Mouse (Mus musculus): Measurements from ENCODE around the gene Chaf1a.

Gene Chaf1a

DNA sequence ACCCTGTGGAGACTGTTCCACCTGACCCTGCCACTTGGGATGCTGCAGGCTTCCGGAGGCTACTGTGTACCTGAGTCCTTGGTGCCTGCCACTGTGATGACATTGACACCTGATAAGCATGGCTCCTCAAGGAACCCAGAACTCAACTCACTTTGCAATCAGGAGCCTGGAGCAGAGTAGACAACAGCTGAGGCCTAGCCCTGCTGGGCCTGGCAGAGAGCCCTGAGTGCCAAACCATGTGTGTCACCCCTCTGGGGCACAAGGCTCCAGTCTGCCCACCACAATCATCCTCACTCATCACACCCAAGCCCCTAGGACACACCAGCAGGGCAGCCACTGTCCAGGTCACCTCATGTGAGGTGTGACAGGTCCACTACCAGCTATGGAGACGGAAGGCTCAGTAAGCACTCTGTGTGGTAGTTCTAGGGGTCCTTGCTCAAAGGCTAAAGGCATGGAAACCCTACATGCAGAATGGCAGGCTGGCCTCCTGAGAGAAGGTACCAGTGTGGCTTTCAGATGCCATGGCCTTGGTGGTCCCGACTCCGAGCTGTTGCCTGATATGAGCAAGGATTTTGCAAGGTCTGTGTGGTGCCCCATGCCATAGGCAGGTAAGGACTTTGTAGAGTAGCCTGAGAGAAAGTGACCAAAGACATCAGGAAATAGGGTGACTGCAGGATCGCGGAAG, 19.7 kb upstream of the Chaf1a start:
- no peak for DNase-seq

DNA sequence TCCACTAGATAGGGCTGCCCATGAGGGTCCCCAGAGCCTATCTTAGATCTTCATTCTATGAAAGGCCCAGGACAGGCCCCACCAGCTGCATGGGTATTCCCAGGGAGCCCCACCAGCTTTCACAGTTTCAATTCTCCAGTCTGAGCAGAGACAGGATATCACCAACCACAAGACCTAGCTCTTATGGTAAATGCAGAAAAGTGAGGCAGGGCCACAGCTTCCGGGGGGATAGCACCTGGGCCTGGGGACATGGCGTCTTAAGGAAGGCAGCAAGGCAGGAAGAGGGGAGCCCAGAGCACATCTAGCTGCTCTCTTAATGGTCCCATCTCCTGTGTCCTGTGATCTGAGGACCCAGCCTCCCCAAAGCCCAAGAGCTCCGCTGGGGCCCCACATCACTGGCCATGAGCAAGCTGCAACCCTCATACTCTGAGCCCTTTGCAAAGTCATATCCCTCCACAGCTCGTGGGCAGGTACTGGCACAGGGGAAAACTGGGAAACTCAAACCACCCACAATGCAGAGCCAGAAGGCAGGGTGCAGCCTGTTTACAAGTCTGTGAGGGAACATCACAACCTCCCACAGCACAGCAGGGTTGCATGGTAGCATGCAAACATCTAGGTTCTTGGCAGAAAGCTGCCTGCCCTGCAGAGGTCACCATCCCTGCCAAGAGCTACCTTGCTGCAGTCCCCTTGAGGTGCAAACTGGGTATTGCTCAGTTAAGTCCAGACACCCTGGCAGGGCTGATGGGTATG, 18.9 kb upstream of the Chaf1a start:
- DNase-seq, result no peak

DNA sequence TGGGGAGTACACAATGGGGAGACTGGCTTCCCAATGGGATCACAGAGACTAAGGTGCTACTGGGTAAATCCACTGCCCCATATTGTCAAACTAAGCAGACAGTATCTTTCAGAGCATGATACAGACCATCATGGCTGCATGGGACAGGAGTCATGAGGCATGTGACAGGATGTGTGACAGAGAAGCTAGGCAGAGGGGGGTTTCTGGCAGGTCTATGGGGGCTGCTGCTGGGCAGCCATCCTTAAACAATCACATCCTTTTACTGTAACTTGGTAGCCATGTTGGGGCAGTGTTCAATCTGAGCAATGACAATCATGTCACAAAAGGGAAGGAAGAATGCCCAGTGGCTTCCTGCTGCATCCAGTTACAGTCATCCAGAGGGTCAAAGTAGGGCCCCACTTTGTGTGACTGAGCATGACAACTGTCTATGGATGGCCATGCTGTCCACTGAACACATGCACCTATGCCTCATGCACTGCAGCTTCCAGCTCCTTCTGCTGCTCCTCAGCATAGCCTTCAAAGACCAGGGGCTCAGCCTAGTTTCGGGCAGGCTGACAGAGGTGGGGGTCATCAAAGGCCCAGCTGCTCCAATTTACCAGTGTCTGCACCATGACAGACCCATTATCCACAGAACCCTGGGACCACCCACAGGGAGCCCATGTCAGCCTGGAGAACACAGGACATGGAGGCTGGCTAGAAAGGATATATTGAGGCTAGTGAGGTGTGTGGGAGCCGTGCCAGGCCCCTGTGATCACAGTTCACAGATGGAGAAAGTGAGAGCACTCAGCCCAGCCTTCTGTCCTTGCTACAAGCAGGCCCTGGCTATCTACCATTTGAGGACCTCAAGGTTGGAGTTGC, 17.9 kb upstream of the Chaf1a start:
- no peak for DNase-seq

DNA sequence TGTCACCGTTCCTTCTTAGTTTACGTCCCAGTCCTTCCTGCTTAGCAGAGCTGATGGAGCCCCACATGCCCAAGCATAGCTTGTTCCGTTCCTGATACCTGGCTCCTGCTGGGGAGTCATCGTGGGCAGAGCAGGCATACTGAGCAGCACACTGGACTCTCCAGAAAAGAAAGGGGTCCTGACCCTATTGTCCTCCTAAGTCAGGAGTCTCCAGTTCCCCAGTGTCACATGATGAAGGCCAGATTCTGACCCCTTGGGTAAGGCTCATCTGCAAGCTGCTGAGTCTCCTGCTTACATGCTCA, 17.3 kb upstream of the Chaf1a start:
- no peak for DNase-seq

DNA sequence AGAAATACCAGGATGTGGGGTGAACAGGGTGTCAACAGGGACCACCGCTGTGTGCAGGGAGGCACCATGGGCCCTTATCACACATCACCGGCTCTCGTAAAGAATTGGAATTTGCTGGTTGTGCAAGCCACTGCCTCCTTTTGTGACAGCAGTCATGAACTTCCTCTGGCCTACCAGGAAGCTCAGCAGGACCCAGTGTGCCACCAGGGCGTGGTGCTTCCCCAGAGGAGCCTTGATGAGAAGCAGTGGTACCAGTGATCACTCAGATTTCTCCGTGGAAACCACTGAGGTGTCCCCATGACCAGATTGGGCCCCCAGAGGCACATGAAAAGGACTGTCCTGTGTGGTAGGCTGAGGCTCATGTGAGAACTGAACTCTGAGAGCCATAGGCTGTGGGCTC, 16.9 kb upstream of the Chaf1a start:
- no peak for DNase-seq

DNA sequence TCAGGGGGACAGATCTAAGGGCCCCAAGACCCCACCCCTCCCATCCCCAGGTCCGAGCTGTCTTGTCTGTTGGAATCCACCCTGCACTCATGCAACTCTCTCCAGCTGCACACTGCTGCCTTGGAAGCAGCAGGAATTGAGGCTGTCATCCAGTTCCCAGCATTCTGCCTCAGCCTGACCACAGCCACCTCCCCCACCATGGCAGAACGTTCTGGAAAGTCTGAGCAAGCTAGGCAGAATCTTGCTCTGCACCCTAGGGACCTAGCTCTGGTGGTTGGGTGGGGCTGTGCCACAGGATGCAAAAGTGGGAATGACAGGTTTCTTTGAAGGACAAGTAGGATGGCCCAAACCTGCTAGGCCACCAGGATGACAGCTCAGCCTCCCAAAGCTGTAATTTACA, 15.8 kb upstream of the Chaf1a start:
- DNase-seq, result no peak

DNA sequence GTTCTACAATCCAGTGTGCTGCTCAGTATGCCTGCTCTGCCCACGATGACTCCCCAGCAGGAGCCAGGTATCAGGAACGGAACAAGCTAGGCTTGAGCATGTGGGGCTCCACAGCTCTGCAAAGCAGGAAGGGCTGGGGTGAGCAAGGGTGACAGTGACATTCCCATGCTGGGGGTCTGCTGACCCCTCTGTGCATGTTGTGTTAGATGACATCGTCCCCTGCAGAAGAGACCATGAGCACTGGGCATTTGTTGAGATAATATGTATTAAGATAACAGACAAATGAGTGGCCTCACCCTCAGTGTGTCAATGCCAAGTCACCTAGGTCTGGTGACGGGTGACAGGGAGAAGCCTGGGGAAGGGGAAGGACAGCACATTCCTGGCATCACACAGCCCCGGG, 15.3 kb upstream of the Chaf1a start:
- no peak for DNase-seq

DNA sequence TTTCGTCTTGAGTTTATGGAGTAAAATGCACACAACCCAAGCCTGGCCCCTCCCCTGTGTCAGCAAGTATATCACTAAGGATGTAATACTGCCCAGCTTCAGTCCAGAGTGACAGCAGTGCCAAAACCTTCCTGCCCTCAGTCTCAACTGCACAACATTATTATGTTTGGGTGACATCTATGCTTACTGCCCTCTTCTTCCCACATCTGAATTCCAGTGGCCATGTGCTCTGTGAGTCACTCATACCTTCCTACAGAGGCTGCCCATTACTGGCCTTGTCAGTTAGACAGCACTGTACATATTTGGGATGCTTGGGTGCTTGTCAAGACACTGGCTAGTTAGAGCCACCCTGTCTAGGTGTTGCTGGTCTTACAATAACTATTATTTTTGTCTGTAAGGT, 13.9 kb upstream of the Chaf1a start:
- DNase-seq, result no peak

DNA sequence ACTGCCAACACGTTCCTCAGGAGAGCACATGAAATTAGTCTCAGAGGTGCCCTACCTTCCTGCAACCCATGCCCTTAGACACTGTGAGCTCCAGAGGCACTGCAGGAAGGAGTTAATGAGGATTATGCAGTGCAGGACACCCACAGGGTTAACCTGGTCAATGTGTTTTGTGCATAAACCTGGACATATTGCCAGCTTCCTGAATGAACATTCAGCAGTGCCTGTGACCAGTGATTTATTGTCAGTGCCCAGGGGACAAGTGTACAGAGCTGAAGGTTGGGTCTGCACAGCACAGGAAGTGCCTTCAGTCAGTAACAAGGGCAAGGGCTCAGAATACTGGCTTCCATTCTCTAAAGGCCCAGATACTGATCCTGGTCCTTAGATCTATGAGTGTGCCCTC, 13.4 kb upstream of the Chaf1a start:
- DNase-seq, result no peak

DNA sequence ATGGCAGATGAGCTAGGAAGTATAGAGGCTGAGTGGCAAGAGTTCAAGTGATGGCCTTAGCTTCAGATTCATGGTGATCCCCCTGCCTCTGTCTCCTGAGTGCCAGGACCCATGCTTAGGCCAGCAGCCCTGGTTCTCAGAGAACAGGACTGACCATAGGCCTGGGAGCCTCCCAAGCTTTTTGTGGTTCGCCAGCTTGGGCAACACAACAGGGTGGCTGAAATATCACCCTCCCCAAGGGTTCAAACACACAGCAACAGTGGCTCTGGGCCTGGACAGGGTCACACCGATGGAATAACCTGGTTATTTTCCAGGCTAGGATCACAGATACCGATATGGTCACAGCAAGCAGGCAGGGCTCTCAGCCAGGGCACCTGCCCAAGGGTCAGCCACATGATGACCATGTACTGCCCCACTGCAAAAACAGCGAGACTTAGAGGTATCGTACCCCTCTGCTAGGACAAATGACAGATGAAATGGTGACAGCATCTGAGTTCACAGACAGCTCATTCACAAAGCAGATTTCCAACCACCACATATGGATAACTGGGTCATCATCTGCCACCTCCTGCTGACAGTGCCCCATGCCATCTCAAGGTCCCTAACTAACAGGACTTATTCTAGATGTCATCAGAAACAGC, 12.3 kb upstream of the Chaf1a start:
- DNase-seq, result no peak

DNA sequence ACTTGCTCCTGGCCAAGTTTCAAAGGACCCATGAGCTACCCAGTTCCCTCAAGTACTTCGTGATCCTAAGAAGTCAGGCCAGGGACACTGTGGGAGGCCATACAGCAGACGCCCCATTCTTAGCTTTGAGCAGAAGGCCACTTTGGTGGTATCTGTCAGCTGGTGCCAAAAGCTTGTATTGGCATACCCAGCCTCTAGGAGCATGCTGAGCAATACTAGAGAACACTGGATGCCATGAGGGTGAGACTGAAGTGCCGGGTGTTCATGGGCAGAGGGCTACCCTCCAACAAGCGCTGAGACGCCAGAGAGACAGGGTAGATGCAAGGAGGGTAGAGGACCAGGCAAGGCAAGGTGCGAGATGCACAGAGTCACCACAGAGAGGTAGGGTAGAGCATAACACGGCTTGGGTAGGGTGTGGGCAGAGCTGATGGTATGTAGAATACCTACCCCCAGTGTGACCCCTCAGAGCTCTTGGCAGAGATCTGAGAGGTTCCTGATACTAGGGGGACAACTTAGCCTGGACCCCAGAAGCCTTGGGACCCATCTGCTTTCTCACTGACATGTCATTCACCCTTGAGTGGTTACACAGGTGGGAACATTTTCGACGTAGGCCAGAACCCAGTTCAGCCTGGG, 9.9 kb upstream of the Chaf1a start:
- DNase-seq, result no peak

DNA sequence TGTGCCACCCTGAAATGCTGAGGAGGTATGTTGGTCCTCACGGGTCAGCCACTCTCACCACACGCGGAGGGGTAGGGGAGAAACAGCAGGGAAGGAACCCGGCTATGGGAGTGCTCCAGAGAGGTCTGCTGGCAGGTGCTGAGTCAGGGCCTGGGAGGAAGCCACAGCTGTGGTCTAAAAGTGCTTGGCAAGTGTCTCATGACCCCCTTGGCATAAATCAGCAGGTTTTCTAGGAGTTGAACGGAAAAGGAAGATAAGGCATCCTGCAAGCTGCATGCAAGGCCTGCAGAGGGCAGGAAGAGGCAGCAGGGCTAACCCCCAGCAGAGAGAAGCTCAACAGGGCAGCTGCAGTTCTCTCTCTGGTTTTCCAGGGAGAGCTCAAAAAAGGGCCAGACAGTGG, 9.3 kb upstream of the Chaf1a start:
- peak; percentile 54 to 75 for DNase-seq

DNA sequence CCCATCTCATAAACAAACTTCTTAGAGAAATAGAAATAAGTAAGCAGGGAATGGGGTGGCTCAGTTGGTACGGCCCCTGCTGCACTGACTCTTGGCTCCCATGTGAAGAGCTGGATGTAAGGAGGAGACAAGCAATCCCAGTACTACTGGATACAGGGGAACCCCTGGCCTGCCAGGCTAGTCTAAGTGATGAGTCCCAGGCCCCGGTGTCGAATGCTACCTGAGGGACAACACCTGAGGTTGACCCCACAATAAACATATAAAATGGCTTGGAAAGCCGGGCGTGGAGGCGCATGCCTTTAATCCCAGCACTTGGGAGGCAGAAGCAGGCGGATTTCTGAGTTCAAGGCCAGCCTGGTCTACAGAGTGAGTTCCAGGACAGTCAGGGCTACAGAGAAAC, 8.8 kb upstream of the Chaf1a start:
- DNase-seq, result no peak

DNA sequence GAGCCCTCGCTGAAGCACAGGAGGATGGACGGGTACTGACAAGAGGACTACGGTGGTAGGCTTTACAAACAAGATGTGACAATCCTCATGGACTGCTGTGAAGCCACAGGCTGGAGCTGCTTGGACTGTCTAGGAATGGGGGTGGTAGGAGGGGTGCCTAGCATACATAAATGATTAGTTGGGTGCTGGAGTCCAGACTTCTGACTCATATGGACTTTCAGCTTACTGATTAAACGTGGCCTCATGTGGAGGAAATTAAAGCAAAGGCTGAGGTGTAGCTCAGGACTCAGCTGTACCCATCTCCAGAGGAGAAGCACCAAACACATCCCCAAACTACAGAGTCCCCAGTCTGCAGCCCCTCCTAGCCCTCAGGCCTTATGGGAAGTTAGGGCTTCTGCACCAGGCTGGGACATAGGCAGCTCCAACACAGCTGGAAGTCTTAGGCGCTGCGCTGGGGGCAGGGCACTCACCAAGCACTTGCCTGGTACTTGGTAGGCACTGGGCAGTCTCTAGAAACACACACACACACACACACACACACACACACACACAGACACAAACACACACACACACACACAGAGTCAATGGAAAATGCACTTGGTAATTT, 8.0 kb upstream of the Chaf1a start:
- DNase-seq, result peak in 1 of 2 experiments; percentile 51

DNA sequence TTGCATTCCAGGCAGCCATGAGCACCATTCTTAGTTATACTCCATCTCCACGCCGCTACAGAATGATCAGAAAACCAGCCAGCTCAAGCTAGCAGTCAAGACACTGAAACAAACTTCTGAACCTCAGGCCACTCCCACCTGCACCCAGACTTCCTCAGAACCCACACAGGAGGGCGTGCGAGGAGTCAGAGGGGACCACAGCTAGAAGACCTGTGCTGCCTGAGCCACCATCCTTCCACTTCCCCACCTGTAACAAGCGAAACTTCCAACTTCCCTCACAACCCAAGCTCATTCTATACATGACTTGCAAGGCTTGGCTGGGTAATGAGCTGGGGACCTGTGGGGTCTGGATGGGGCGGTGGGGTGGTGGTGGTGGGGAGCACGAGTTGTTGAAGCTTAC, 7.4 kb upstream of the Chaf1a start:
- no peak for DNase-seq

DNA sequence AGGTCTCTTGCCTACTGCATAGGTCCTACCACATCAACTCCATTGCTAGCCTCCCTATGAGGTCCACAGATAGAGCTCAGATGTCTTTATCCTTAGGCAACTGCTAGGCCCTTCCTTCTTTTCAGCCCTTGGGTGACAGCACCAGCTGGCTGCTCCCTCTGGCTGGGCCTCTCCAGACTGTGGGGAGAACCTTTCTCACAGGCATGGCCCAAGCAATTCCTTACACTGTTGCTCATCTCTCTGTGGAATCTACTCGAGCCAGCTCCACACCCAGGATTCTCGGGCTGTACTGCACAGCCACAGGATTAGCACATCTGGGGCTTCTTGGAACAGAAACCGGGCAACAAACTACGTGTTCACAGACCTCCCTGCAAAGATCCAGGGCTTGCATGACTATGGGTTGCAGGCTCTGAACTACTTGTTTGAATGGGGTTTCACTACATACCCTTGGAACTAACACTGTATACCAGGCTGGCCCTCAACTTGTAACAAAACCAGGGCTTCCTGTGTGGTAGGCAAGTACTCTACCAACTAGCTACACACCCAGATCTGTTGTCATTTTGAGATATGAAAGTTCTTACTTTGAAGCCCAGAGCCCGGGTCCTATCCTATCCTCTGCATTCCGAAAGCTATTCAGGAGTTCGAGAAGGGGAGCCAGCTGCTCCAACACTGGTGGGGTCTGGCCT, 6.1 kb upstream of the Chaf1a start:
- DNase-seq, result no peak

DNA sequence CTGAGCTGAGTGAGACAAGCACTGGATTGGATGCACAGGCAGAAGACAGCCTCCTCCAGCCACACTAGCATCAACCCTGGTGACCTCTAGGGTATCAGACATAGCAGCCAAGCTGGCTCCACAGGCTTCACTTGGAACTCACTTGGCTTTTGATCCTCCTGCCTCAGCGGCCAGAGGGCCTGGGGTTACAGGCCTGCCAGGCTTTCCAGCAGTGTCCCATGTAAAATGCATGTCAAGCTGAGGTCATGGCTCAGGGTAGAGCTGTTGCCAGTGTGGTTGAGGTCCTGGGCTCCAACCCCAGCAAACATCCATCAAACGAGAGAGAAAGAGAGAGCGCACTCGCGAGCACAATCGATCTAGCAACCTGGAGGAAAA, 5.5 kb upstream of the Chaf1a start:
- DNase-seq, result no peak

DNA sequence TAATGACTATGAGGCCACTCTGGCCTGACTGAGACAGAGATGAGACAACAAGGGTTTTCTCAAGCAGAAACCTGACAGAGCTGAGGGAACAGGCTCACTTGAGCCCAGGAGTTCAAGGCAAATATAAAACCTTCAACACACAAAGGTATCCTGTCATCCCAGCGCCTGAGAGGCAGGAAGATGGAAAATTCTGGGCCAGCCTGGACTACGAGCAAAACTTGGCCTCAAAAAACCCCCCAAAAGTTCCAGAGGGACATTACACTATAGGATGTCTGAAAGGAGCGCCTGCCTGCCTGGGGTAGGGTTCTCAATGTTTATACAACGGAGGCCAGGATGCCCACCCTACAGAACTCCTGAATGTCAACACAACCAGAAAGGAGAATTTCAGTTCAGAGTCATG, 5.0 kb upstream of the Chaf1a start:
- no peak for DNase-seq

DNA sequence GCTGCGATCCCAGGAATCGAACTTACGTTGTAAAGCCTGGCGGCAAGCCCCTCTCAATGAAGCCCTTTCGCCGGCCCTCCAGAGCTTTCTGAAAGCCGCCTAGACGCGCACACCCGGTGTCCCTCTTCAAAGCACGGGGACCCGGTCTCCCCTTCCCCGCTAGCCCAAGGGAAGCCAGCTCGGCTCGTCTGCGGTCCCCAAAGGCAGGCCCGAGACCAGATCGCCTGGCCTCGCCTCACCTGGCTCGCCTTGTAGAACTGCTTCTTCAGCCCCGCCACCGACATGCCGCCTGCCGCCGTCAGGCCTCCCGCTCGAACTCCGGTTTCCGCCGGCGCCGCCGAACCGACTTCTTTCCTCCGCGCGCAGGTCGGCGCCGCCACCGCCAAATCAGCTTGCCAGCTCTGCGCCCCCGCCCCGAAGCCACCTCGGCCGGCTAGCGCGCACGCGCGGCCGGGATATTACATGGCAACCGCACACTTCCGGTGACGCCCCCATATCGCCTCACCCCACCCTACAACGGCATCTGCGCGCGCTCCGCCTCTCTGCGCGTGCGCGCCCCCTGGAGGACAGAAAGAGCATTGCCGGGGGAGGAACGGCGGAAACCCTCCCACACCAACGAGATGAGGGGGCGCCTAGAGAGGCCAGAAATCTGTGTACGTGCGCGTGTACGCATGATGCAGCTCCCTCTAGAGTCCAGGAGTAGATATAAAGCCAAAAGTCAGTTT, 3.9 kb upstream of the Chaf1a start, which contains the start of gene Sh3gl1:
Gene Sh3gl1 (minus strand): TSS at position 460 of the 725 bp plus-strand sequence.
- peak; percentile 99 for DNase-seq

DNA sequence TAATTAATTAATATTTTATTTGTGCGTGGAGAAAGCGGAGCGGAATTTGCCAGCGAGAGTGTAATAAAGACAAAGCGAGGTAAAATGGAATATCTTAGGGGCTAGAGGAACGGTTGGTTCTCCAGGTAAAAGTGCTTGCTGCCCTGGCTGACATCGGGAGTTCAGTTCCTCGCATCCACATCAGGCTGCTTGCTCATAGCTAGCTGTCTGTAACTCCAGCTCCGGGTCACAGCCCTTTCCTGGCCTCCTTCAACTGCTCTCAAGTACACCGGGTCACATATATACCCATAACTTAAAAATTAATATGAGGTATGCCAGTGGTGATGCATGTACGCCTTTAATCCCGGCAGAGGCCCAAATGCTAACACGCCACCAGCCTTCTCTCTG, 3.3 kb upstream of the Chaf1a start:
- DNase-seq, result no peak

DNA sequence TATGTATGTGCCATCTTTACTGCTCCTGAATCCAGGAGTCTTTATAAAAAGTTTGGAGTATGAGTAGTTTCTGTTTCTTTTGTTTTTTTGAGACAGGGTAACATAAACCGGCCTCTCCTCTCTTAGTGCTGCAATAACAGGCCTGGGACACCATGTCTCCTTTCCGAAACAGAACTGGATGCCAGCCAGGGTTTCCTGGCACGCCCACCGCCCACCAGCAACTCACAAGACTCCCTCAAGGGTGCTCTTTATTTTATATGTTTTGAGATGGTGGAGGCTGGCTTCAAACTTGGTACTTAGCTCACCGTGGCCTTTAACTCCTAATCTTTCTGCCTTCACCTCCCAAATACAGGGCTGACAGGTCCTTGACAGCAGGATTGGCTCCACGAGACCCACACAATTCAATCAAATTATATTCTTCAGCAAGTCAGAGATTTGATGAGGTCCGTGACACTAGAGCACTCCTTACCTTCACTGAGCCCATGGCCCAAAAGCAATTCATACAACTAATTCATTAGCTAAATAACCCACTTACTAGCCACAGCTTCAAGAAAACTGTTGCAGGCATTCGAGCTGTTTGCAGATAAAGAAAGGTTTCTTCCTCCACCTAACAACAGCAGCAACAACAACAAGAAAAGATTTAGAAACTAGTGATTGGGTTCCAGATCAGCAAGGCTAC, 1.5 kb upstream of the Chaf1a start:
- DNase-seq, result no peak

All from kidney, postnatal 4 days (tissue).